Mouse (Mus musculus) heart, embryonic 13.5 days (tissue): ENCODE results near the gene Padi2. TPM values are rescaled to one million over a fixed set of nuclear protein-coding genes. Genes with fewer than 3 reads are reported as not detected.

ENCODE experiments used
- ATAC-seq: fragments of 200-750 bp; cut with Nextera tagmentation; 2 replicates; pipeline ENCODE4 v1.8.0; 2017; ENCODE audit warnings: moderate TSS enrichment; ENCODE audit not compliant: insufficient number of reproducible peaks, low FRiP score, low TSS enrichment; ENCODE audit errors: extremely low read depth
- H3K27ac ChIP-seq: fragments of 300-500 bp; sonication (generic); replicated peaks from 2 replicates; pipeline ENCODE4 v1.5.1; 2015; ENCODE audit warnings: moderate library complexity, mild to moderate bottlenecking, inconsistent platforms
- H3K27me3 ChIP-seq: fragments of 300-500 bp; sonication (generic); replicated peaks from 2 replicates; pipeline ENCODE4 v1.6.1; 2015; ENCODE audit warnings: mild to moderate bottlenecking, inconsistent platforms
- H3K36me3 ChIP-seq: fragments of 300-500 bp; sonication (generic); 2 replicates; pipeline ENCODE4 v1.6.1; 2015; ENCODE audit warnings: mild to moderate bottlenecking, inconsistent platforms
- H3K4me1 ChIP-seq: fragments of 300-500 bp; sonication (generic); 2 replicates; pipeline ENCODE4 v1.6.1; 2015; ENCODE audit warnings: inconsistent platforms
- H3K4me2 ChIP-seq: fragments of 300-500 bp; sonication (generic); 2 replicates; pipeline ENCODE4 v1.6.1; 2015; ENCODE audit warnings: inconsistent platforms, mild to moderate bottlenecking, moderate library complexity
- H3K4me3 ChIP-seq: fragments of 300-500 bp; sonication (generic); 2 replicates; pipeline ENCODE4 v1.5.1; 2015; ENCODE audit warnings: moderate library complexity, mild to moderate bottlenecking, inconsistent platforms
- H3K9ac ChIP-seq: fragments of 300-500 bp; sonication (generic); 2 replicates; pipeline ENCODE4 v1.6.1; 2015; ENCODE audit warnings: inconsistent platforms, mild to moderate bottlenecking, moderate library complexity
- H3K9me3 ChIP-seq: fragments of 300-500 bp; sonication (generic); 2 replicates; pipeline ENCODE4 v1.6.1; 2016; ENCODE audit warnings: inconsistent platforms
- WGBS: fragments of 180-500 bp; shearing (Covaris S2); methylation state at CpG from one replicate; pipeline ENCODE4 v1.1.7; 2015; ENCODE audit warnings: mixed read lengths; 5-methylcytosine and 5-hydroxymethylcytosine counted together
- polyA plus RNA-seq: library from polyadenylated mRNA; unstranded; fragments of >200 nt; fragmentation: Nextera tagmentation; extraction: Ambion mirVana; gene quantifications from 2 replicates; pipeline ENCODE4 v1.2.1, GENCODE M21; 2015

The Padi2 gene
- polyA plus RNA-seq, 1 experiment from 2014 or later, result 2.9 TPM

DNA sequence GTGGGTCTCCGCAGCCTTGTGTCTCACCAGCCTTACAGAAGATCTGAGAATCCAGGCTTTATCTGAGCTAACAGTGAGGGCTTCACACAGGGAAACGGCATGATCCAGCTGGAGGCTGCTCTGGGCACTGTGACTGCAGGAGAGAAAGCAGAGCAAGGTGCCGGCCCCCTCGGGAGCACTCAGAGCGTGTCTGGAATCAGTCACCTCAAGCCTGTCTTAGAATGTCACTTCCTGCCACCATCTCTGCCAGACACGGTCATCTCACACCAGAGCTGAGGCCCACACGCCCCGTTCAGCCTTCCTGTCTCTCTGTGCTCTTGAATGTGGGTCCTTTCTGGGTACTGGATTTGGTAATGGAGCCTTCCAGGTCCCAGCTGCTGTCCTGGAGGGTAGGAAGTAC lies 19.5 kb downstream of the Padi2 start:
- Histone ChIP-seq H3K9me3 (no peaks in the 10 kb centered on the region), H3K27ac (peak overlapping the region; percentile 84), H3K4me2 (peak overlapping the region; percentile 32; the same call in 1 of the 2 replicates), H3K9ac (peak overlapping the region; percentile 51), H3K4me1 (peaks cover 61% of the 10 kb centered on the region), H3K27me3 (no peaks in the 10 kb centered on the region; the same call in 1 of the 2 replicates), H3K36me3 (no peaks in the 10 kb centered on the region), H3K4me3 (no peak overlapping the region)
- peak; percentile 17; the same call in 1 of the 2 replicates for ATAC-seq
- WGBS, result 14% methylated on average over 8 of the region's 8 CpGs

DNA sequence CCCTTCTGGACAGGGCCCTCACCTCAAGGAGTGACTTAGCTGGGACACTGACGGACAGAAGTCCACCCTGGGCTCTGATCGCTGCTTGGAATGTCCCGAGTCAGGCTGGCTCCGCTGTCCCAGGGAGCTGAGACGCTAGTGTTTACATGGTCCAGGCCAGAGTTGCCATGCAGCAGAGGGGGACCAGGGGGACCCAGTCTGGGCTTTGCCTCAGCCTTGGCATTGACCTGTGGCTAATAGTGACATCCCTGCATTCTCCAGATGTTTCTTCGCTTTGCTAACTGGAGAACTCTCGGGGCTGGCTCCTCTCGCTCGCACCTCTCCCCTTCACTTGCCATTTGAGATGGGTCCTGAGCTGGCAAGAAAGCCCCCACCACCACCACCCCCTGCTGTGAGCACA lies 22.2 kb downstream of the Padi2 start:
- no peak overlapping the region for H3K4me3 ChIP-seq
- H3K4me1 ChIP-seq, result peaks cover 64% of the 10 kb centered on the region
- WGBS, result 65% methylated on average over 9 of the region's 9 CpGs
- ATAC-seq, result no peak
- H3K27me3 ChIP-seq, result no peaks in the 10 kb centered on the region
- H3K27ac ChIP-seq, result no peak overlapping the region
- no peak overlapping the region for H3K9ac ChIP-seq
- no peaks in the 10 kb centered on the region for H3K9me3 ChIP-seq
- H3K4me2 ChIP-seq, result no peak overlapping the region
- H3K36me3 ChIP-seq, result no peaks in the 10 kb centered on the region

DNA sequence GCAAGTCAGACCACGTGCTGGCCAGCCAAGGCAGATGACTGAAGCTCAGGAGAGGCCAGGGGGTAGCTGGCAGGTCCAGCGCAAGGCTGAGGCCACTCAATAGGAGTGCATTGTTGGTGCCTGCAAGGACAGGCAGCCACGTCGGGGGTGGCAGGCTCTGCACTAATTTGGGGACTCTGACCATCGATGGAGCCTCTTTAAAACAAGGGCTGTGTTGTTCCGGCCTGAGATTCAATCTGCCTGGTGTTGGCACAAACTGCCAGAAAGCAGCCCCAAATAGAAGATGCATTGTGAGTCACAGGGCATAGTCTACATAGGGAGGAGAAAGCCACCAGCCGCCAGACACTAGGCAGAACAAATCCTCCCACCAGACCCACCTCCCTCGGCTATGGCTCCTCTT lies 23.6 kb downstream of the Padi2 start:
- Histone ChIP-seq H3K36me3 (no peaks in the 10 kb centered on the region), H3K4me2 (no peak overlapping the region), H3K9ac (peak overlapping the region; percentile 12; the same call in 1 of the 2 replicates), H3K4me1 (peaks cover 53% of the 10 kb centered on the region), H3K27ac (no peak overlapping the region), H3K27me3 (no peaks in the 10 kb centered on the region), H3K4me3 (no peak overlapping the region), H3K9me3 (no peaks in the 10 kb centered on the region)
- no peak for ATAC-seq
- WGBS, result 57% methylated on average over 8 of the region's 8 CpGs

DNA sequence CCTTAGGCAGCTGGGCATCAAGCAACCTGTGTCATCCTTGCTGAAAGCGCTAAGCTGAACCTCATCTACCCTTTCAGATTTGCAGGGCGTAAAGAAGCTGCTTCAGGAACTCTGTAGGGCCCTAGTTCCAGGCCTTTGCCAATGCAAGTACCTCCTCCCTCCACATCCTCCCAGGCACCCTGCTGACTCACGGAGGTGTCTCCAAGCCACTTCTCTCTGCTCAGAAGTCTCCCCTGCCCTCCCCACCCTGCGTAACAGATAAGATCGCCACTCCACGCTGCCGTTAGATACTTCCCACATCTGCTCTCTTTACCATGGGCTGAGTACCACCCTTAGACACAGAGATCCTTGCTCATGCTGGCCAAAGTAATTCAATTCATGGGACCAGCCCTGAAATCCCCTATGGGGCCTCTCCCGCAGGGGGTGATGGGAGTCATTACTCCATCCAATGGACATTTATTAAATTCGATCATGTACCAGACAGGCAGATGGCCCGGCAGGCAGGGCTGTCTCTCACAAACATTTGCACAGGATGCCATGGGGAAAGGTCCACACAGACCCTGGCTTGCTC lies 24.8 kb downstream of the Padi2 start:
- 54% methylated on average over 10 of the region's 10 CpGs for WGBS
- H3K27ac ChIP-seq, result no peak overlapping the region
- no peaks in the 10 kb centered on the region for H3K9me3 ChIP-seq
- H3K4me3 ChIP-seq, result no peak overlapping the region
- no peaks in the 10 kb centered on the region for H3K27me3 ChIP-seq
- no peak overlapping the region for H3K4me2 ChIP-seq
- no peaks in the 10 kb centered on the region for H3K36me3 ChIP-seq
- no peak for ATAC-seq
- H3K4me1 ChIP-seq, result peaks cover 42% of the 10 kb centered on the region
- H3K9ac ChIP-seq, result no peak overlapping the region

GRCm38 (mm10) chr4:140935643-140936042 lies 29.5 kb downstream of the Padi2 start:
- peaks cover 7% of the 10 kb centered on the region; the same call in 1 of the 2 replicates for H3K9me3 ChIP-seq
- ATAC-seq, result no peak
- H3K4me2 ChIP-seq, result no peak overlapping the region
- H3K27me3 ChIP-seq, result no peaks in the 10 kb centered on the region
- no peak overlapping the region for H3K4me3 ChIP-seq
- no peaks in the 10 kb centered on the region for H3K36me3 ChIP-seq
- WGBS, result 75% methylated on average over 9 of the region's 9 CpGs
- H3K4me1 ChIP-seq, result peaks cover 7% of the 10 kb centered on the region; the same call in 1 of the 2 replicates
- H3K27ac ChIP-seq, result no peak overlapping the region
- H3K9ac ChIP-seq, result no peak overlapping the region

- ATAC-seq, result no peak
- H3K9me3 ChIP-seq, result peaks cover 8% of the 10 kb centered on the region
- no peak overlapping the region for H3K4me2 ChIP-seq
- no peaks in the 10 kb centered on the region for H3K36me3 ChIP-seq
- H3K27ac ChIP-seq, result no peak overlapping the region
- H3K4me1 ChIP-seq, result peaks cover 7% of the 10 kb centered on the region; the same call in 1 of the 2 replicates
- H3K9ac ChIP-seq, result no peak overlapping the region
- H3K27me3 ChIP-seq, result no peaks in the 10 kb centered on the region
- H3K4me3 ChIP-seq, result no peak overlapping the region
- WGBS, result 79% methylated on average over 12 of the region's 12 CpGs
Observed at GRCm38 (mm10) chr4:140944356-140944755, 38.2 kb downstream of the Padi2 start.

DNA sequence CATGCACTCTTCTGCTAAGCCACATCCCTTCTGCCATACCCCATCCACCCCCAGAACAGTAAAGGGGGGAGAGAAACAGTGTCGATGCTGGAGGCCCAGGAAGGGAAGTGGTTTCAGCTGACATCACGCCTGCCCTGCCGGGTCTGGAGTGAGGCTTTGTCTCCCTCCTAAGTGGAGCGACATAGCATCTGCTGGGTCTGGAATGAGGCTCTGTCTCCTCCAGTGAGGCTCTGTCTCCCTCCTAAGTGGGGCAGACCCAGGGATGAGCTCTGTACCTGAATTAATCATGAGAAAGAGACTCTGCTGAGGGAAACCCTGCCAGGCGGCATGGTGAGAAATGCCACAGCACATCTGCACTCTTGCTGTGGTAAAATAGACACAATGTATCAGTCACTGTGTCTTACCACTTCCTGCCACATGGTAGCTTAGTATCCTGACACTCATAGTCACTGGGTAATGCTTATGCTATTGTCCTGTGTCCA lies 38.9 kb downstream of the Padi2 start:
- 71% methylated on average over 5 of the region's 5 CpGs for WGBS
- Histone ChIP-seq H3K4me2 (no peak overlapping the region), H3K36me3 (no peaks in the 10 kb centered on the region), H3K27ac (no peak overlapping the region), H3K9me3 (peaks cover 8% of the 10 kb centered on the region), H3K4me3 (no peak overlapping the region), H3K4me1 (peaks cover 7% of the 10 kb centered on the region; the same call in 1 of the 2 replicates), H3K9ac (no peak overlapping the region), H3K27me3 (no peaks in the 10 kb centered on the region)
- no peak for ATAC-seq

GRCm38 (mm10) chr4:140945571-140945970 lies 39.4 kb downstream of the Padi2 start:
- Histone ChIP-seq H3K4me1 (peaks cover 9% of the 10 kb centered on the region), H3K4me2 (no peak overlapping the region), H3K36me3 (no peaks in the 10 kb centered on the region), H3K27ac (no peak overlapping the region), H3K4me3 (no peak overlapping the region), H3K9ac (no peak overlapping the region), H3K9me3 (peaks cover 8% of the 10 kb centered on the region), H3K27me3 (no peaks in the 10 kb centered on the region)
- no peak for ATAC-seq
- WGBS, result 87% methylated on average over 4 of the region's 4 CpGs

DNA sequence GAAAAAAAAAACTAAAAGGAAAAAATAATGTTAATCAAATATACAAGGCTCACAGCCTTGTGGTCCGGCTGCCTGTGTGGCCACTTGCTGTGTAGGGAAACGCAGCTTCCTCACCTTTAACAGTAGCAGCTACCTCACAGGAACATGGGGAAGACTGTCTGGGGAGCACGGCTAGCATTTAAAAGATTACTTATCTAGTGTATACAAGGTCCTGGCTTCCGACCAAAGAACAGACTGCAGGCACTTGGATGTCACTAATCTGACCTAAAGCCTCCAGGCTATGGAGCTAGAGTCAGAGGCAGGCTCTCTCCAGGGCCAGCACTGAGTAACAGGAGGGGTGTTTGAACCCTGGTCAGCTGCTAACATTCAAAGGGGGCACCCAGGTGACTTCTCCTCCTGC lies 39.9 kb downstream of the Padi2 start:
- WGBS, result 42% methylated on average over 4 of the region's 4 CpGs
- Histone ChIP-seq H3K4me2 (no peak overlapping the region), H3K27ac (no peak overlapping the region), H3K9ac (no peak overlapping the region), H3K36me3 (no peaks in the 10 kb centered on the region), H3K9me3 (peaks cover 8% of the 10 kb centered on the region), H3K27me3 (no peaks in the 10 kb centered on the region), H3K4me3 (no peak overlapping the region), H3K4me1 (peaks cover 14% of the 10 kb centered on the region)
- no peak for ATAC-seq

- no peaks in the 10 kb centered on the region for H3K27me3 ChIP-seq
- no peak overlapping the region for H3K4me2 ChIP-seq
- H3K27ac ChIP-seq, result no peak overlapping the region
- no peak overlapping the region for H3K9ac ChIP-seq
- peaks cover 8% of the 10 kb centered on the region for H3K9me3 ChIP-seq
- no peak overlapping the region for H3K4me3 ChIP-seq
- no peak for ATAC-seq
- H3K36me3 ChIP-seq, result no peaks in the 10 kb centered on the region
- peaks cover 14% of the 10 kb centered on the region for H3K4me1 ChIP-seq
- WGBS, result 82% methylated on average over 14 of the region's 14 CpGs
Observed at GRCm38 (mm10) chr4:140946580-140947205, 40.5 kb downstream of the Padi2 start.

DNA sequence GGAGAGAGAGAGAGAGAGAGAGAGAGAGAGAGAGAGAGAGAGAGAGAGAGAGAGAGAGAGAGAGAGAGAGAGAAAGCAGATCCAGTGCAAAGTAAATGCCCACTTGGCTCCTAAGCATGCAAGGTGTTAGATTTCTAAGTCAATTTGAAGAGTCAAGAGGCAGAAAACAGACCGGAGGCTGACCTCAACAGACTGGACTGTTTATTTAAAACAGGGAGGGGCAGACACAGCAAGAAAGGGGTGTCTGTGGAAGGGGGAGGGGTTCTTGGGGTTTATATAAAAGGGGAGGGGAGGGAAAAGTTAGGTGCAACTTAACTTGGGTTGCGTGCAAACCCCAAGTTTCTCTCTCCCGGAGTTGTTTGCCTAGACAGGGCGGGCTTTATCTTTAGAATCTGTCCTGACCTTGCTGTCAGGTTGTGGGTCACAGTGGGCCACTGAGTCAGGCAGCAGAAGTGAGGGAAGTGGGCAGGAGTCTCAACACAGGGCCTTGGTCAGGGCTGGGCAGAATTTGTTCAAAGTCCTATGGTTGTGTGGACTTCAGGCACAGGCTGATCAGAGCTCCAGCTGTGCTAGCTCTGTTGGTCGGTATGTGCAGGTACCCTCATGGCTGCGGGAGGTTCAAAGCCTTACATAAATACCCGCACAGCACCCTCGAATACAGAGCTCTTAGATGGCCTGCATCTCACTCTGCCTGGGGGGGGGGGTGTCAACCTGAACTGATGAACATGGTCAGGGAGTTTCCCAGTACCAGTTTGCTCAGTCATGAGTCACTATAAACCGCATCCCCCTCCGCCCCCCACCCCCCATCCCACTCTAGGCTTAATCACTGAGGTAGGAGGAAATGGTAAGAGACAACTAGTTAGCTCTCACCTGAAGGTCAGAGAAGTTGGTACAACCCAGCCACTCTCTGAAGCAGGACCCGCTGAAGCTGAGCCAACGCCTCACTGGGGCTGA lies 41.6 kb downstream of the Padi2 start:
- 78% methylated on average over 12 of the region's 12 CpGs for WGBS
- no peaks in the 10 kb centered on the region for H3K36me3 ChIP-seq
- no peaks in the 10 kb centered on the region for H3K27me3 ChIP-seq
- no peak for ATAC-seq
- no peak overlapping the region for H3K9ac ChIP-seq
- H3K4me2 ChIP-seq, result no peak overlapping the region
- H3K9me3 ChIP-seq, result peaks cover 8% of the 10 kb centered on the region
- H3K4me1 ChIP-seq, result peaks cover 14% of the 10 kb centered on the region
- no peak overlapping the region for H3K27ac ChIP-seq
- H3K4me3 ChIP-seq, result no peak overlapping the region
